Mouse (Mus musculus) retina, embryonic 14.5 days (tissue): ENCODE measurements around the gene Naa38.

ENCODE experiments used
- DNase-seq: peaks from one replicate; pipeline ENCODE4 v3.0.0-alpha.2; 2015; ENCODE audit warnings: low spot score

The Naa38 gene

DNA sequence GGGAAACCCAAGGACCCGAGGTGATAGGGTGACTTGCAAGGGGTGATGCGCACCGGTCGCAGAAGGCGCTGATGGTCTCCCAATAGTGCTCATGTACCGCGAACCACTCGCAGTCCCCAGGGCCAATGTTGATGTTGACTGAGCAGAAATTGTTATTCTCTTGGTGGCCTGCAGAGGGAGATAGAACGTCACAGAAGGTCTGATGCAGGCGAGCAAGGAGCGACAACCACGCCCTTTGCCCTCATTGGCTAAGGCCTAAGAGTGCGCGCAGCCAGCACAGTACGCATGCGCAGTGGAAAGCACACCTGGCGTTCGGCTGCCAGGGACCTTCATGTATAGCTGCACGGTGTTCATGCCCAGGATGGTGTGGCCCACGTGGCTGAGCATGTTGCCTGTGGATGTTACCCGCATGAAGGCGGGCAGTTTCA is 5.9 kb downstream of the Naa38 start:
- DNase-seq, result peak; percentile 95

DNA sequence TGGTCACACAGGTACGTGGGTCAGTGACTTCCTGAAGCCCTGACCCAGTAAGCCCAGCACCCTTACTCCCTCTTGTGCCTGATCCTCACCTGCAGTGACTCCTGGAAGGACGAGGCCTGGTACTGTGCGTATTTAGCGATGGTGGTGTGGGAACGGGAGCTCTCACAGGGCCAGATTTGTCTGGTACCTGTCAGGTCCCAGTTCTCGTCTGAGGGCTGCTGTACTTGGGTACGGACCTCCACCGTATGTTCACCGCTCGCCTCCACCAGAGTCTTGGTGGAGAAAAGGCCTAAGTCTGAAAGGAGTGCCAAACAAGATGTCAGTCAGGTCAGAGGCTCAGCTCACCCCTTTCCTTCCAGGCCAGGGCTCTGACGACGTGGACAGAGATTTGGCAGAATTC is 6.7 kb downstream of the Naa38 start:
- no peak for DNase-seq

DNA sequence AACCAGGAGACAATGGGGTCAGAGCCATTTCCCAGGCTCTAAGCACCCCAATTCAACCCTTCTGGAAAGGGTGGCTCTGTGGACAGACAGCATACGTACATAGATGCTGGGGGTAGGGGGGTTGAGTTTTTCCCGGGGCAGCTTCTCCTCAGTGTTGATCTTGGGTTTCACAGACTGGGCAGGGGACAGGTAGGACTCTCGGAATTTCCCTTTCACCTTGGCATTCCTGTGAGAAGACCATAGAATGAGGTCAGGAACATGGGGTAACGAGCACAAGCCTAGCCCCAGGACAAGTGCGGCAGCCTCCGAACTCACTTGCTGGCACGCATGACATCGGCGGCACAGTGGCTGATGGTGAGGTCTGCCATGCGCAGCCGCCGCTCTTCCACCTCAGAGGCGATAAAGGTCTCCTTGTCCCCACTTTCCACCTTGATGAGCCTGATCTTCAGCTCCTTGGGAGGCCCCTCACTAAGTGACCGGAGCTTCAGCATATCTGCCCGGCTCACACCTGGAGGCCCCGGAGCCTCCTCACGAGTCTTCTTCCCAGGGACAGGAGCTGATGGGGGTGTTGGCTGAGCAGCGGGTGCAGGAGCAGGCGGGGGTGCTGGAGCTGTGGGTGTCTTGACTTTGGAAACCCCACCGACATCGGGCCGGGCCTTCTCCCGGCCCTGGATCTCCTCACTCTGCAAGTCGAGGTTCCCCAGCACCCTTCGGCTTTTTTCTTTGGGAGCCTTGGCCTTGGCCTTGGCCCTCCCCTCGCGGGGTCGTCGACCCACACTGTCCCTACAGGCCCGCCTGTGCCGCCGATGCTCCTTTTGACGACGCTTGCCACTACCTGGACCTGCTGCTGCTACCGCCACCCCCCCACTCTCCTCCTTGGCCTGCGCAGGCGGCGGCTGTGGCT is 8.7 kb downstream of the Naa38 start:
- no peak for DNase-seq

DNA sequence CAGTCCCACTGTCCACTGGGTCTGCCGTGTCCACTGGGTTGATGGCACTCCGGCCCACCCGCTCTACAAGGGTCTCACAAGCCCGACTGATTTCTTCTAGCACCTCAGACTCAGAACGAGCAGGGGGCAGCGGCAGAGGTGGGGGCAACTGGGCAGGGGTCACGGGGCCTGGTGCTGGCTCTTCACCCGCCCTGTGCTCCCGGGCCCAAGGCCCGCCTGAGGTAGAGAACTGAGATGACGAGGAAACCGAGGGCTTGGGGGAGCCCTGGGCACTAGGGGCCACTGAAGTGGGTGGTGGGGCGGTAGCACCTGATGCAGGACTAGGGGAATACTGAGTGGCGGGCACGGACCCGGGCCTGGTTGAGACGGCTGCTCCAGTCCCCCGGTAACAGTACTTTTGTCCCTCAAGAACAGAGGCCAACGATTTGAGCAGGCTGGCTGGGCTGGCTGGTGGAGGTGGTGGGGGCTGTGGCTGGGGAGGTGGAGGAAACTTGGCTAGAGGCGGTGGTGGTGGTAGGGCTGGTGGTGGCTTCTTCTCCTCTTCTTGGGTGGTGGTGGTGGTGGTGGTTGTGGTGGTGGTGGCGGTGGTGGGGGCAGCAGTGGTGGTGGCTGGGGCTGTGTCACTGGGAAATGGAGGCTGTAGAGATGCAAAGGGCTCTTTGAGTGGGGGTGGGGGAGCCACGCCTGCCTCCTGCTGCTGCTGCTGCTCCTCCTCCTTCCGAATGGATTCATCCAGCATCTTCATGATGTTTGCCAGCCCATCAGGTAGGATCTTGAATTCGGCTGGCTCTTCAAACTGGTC is 9.5 kb downstream of the Naa38 start:
- DNase-seq, result no peak

DNA sequence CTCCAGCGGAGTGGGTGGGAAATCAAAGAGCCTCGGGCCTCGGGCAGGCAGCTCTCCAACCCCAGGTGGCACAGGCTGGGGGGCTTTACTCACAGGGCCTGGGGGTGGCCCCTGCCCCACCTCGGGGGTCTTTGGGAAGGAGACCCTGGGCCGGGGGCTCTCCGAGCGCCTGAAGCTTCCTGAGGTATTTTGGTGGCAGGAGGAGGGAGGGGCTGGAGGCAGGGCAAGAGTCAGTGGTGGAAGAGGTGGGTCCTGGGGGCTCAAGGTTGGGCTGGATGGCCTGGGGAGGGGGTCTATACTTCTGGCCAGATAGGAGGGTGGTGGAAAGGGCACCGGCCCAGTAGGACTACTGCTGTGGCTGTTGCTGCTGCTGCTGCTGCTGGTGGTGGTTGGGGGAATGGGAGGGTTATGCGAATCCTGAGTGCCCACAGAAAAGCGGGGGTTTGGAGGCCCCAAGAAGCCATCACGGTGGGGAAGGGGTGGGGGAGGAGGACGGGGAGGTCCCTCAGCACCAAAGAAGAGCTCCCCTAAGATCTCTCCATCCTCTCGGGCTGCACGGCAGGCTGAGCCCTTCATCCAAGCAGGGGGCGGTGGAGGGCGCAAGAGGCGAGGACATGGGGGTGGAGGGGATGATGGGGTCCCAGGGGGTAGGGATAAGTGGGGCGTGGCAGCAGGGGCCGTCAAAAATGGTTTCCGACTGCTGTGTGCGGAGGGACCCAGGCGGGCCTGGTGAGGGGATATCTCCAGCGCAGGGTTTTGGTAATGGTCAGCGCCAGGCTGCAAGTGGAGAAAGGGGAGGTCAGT is 10.3 kb downstream of the Naa38 start:
- no peak for DNase-seq

DNA sequence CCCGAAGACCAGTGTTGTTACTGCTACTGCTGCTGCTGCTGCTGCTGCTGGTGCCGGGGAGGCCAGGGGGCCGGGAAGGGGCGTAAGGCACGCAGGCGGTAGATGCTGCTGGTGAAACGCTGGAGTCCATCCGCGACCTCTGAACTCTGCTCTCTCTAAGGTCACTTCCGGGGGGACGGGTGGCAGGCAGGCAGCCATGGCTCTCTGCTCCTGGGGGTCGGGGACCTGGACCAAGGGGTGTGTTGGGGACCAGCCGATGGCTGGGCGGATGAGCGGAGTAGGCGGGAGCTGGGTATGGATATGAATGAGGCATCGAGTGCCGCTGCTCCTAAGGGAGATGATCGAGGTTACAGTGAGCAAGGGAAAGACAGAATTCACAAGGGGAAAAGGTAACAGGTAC is 11.0 kb downstream of the Naa38 start:
- no peak for DNase-seq

DNA sequence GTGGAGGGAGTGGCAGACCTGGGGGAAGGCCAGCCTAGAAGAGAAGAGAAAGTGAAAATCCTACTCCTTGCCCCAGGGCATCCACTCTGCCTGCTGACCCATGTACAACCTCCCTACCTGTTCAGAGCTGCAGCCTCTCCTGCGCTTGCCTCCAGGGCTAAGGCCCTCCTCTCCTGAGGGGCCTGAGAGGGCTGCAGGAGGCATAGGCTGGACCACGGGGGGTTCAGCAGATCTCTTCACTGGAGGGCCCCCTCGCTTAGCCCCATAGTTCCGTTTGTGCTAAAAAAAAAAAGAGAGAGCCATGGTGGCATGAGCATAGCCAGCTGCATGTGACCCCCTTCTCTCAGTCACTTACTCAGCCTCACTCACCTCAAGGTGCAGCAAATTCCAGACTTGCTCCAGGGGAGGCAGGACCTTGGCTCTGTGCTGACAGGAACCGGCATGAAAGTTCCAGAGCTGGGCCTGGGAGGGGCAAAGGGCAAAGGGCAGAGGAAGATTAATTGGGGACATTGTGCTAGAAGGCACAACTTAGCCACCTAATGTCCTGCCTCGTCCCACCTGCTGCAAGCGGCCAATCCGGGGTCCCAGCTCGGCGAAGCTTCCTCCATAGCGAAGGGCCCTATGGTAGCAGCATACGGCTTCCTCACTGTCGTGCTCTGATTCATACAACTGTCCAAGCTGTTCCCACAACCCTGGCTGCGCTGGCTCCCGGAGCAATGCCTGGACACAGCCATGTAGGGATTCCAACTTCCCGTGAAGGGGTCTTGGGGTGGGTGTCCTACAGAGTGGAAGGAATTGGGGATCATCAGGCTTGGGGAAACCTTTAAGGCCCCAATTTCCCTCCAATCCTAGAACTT is 11.8 kb downstream of the Naa38 start:
- DNase-seq, result no peak

DNA sequence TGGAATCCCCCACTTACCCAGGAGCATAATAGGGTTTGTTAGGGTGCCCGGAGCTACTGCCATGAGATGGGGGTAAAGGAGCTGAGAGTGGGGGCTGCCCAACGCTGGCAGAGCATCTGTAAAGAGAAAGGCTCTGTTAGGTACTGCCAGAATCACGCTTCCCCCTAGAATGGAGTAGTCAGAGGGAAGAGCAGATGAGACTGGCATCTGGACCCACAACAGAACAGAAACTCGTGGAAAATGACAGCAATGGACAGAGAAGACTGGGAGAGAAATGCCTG is 12.4 kb downstream of the Naa38 start:
- DNase-seq, result no peak

DNA sequence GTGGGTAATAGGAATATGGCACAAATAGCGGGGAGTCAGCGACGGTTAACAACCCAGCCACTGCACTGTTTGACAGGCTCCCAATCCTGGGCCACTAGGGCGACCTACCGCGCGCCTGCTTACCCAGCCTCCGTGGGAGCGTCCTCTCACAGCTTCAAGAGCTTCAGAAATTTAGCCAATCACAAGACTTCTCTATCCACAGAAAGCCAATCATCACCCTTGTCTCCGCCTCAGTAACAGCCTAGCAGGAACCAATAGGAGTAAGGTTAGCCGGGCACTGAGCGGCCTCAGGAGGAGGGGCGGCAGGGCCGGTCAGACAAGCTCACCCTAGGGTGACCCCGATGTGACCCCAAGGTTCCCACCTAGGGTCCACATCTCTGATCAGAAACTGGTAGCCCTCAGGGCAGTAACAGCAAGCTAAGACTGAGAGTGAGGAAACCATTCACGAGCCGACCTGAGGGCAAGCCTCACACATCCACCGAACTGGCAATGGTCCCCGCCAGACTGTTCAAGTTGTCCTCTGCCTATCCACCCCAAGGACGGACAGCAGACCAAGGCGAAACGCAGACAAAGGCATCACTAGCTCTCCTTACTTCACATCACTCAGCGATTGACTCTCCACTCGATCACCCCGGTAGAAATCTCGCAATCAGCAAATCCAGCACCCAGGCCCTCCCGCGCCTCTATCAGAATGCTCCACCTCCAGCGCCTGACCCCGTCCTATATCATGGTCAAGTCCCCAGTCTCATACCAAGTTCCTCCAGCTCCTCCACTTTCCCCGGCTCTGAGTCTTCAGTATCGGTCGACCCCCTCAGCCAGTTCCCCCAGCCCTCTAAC is 13.5 kb downstream of the Naa38 start:
- peak; percentile 95 for DNase-seq

DNA sequence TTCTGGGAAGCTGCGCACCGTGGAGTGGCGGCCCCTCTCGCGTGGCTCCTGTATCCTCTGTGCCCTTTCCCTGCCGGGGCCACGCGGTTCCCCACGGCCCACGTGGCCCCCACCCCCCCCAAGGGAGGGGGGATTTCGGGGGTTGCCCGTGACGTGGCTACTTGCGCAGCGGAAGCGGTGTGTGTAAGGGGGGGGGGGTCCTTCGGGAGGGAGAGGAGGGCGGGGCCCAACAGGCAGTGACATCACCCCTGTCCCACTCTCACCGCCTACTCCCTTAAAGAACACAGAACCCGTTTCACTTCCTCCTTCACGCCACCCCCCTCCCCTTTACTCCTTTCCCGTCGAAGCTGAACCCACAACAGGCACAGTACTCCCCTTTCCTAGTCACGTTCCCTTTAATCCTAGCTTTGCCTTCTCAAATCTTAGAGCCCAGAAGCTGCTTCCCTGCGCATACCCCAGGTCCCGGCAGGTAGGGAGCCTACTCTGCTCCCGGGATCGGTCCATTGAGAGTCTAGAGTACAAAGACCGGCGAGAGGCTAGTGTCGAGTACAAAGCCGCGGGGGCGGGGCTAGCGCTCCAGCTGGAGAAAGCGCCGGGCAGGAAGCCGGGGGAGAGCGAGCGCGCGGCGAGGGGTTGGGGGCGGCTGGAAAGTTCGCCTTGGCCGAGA is 14.2 kb downstream of the Naa38 start:
- DNase-seq, result peak; percentile 82

DNA sequence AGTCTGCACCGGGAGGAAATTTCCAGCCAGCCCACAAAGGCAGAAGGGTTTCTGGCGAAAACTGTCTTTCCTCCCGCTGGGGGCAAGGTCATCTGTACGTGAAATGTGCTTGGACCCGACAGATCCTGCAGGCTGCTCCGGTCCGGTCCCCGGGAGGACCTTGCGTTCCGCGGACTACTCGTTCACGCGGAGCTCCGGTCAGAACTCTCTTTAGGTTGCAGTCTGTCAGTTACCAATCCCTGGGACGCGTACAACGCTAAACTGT is 14.7 kb downstream of the Naa38 start:
- no peak for DNase-seq

DNA sequence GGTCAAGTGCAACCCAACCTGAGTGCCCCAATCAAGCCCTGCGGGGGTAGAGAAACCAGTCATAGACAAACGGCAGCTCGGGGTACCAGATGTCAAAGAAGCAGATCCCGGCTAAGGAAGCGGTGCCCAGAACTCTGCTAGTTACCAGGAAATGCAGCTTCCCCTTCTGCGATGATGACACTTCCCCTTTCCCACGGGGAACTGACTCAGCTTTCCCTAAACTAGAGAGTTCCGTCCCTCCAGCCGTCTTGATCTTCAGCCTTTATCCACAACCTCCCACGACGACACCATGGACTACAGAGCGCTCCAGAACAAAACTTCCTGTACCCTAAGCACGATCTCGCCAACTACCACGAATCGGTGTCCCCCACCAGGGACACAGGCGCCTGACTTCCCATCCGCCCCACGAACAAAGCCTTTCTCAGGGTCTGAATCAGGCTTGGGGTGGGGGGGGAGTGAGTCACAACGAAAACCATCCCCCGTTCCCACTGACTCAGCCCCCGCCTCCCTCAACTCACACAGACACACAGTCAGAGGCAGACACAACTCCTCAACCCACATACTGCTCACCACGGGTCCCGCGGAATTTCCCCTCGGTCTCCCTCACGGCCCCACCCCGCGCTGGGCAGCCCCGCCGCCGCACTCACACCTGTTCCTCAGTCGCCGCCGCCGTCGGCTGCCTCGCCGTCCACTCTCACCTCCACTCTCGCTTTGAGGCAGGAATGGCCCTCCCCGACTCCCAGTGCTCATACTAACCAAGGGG is 15.2 kb downstream of the Naa38 start:
- peak; percentile 28 for DNase-seq

DNA sequence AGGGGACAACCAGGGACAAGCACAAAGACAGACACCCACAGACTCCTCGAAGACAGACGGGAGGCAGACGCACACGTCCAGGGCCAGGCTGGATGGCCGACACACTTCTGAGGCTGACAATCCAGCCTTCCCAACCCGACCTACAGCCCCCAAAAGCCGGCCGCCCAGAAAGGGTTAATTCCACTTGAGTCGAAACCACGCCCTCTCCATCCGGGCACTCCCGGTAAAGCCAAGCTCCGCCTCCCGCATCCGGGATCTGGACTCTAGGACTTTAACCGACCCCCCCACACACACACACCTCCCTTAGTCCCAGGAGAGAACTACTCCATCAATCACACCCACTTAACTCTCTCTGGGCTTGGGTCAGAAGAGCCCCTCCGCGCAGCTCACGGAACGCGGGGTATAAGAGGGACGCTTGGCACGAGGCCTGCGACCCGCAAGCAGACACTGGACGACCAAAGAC is 15.8 kb downstream of the Naa38 start:
- DNase-seq, result peak; percentile 99

DNA sequence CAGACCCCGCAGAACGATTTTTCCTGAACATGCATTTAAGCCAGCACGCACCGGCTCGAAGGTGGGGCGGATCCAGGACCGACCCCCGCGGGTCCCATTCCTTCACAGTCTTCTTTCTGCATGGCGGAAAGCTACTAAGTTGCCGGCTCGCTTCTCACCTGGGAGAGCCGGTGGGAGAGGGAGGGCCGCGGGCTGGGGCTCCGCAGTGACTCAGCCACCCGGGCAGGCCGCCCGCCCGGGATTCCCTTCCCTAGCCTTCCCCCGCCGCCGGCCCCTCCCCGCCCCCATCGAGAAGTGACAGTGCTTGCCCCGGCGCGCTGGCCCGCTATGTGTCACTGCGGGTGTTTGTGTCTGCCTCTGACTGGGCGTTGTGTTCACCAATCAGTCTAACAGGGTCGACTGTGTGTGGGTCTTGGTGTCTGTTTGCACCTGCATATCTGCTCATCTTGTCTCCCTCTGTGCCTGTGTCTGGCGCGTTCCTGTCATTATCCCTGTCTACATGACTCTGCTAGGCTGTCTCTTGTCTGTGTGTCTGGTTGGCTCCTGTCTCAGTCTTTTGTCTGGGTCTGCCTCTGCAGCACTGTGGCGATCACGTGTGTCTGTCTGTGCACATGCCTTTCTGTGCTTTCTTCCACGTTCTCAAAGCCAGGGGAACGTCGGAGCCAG is 16.4 kb downstream of the Naa38 start:
- peak; percentile 56 for DNase-seq

DNA sequence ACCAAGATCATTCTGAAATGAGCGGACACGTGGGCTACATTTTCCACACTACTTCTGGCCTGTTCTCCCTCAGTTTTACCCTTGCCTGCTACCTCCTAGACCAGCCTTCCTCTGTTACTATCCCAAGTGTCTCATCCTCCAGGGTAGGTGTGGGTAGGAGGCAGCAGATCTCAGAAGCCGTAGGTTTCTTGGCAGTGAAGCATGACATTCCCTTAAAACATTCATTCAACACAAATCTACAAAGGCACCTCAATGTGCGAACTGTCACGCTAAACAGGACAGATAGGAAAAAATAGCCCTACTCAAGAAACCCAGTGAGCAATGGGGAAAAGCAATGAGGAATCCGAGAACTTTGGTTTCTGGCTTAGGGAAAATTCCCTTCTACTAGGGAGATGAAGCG is 17.3 kb downstream of the Naa38 start:
- no peak for DNase-seq

DNA sequence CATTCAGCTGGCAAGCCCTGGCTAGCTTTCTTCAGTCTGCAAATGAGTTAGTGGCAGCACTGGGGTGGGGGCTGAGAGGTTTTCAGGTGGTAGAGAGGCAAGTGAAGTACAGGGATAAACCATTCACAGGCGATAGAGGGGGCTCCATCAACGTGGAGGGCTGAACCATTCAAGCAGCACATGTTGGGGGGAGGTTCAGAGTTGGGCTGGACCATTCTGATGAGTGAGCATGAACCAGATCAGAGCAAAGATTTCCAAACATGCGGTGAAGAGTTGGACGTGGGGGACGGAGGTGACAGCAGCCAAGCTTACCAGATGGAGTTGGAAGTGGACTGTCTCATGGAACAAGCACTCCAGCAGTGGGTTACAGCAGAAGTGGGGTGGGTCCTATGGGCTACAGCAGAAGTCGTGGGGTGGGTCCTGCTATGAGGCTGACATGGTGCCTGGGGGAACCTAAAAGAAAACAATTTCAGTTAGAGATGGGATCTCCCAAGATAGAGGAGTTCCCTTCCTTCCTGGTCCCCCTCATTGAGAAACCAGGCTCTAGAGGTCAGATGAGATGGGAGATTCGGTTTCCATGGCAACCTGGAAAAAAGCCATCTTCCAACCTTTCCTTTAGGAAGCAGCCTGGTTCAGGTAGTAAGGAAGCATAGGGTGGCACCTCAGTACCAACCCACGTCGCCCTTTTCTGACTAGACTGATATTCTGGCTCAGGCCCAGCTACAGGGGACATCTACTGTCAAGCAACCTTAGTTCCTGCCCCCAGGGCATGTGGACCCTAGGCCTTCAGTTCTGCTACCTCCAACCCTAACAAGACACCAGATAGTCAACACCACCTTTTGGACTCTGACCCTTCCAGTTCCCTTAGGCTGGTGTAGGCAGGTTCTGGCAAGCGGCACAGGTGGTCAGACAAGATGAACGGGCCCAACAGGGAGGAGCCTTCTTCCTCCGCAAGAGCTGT is 18.2 kb downstream of the Naa38 start, which contains the start of gene Kdm6b:
Kdm6b (minus strand) TSS at position 455 of the 961 bp plus-strand sequence.
- DNase-seq, result peak; percentile 74

DNA sequence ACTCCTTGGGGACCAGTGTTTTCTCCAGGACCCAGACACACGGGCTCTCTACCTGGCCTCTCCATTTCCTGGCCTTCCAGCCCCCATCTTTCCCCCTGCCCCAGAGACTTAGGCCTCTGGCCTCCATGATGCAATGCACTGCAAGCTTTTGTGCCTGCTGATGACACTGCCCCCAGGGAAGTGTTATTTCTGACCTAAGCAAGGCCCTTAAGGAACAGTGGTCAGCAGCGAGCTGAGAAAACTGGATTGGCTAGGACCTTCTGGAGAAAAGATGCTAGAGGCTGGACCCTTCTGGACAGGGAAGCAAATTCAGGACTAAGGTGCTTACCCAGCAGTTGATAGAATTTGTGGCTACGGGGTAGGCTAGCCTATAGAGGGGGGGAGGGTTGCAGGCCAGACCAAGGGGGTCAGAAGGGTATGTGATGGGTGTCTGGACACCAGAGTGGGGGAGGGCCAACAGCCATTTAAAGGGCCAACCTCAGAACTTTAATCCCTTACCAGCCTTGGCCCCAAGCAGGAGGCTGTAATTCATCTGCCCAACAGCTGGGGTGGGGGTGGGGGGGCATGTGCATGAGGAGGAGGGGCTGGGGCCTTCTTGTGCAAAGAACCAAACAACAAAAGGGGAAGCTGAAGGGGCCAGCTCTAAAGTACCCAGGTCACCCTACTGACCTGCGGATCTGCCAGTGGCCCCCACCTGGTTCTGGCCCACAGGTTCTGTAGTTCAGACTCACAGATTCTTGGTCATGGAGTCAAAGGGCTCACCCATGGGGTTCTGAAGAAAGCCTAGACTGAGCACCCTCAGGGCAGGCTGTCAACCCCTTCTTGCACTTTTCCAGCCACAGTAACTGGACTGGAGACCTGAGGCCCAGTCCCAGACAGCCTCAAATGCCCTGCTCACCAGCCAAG is 19.4 kb downstream of the Naa38 start:
- peak; percentile 22 for DNase-seq
